Mouse (Mus musculus) kidney, postnatal 0 days (tissue): ENCODE data around the gene Polr3h. TPM values are rescaled to one million over a fixed set of nuclear protein-coding genes. Genes with fewer than 3 reads are reported as not detected.
"Not testable (repeated sequence)": the region's sequence is repeated elsewhere in the genome, so short reads cannot be mapped to it uniquely, and the experiment has no call there.

Source experiments
- ATAC-seq: fragments of 200-750 bp; cut with Nextera tagmentation; replicated peaks from 2 replicates; pipeline ENCODE4 v1.8.0; 2017; ENCODE audit warnings: low read depth, moderate number of reproducible peaks, moderate TSS enrichment, moderate library complexity; ENCODE audit not compliant: low FRiP score
- DNase-seq: peaks from one replicate; pipeline ENCODE4 v3.0.0-alpha.2; 2016; ENCODE audit warnings: low spot score
- H3K27ac ChIP-seq: fragments of 300-500 bp; sonication (generic); 2 replicates; pipeline ENCODE4 v1.5.1; 2014; ENCODE audit warnings: mild to moderate bottlenecking
- H3K27me3 ChIP-seq: fragments of 300-500 bp; sonication (generic); 2 replicates; pipeline ENCODE4 v1.6.1; 2014; ENCODE audit warnings: low read length, mixed read lengths; ENCODE audit not compliant: insufficient read depth
- H3K36me3 ChIP-seq: fragments of 300-500 bp; sonication (generic); 2 replicates; pipeline ENCODE4 v1.6.1; 2014; ENCODE audit warnings: low read length, mixed read lengths; ENCODE audit not compliant: insufficient read depth
- H3K4me1 ChIP-seq: fragments of 300-500 bp; sonication (generic); replicated peaks from 2 replicates; pipeline ENCODE4 v1.6.1; 2014; ENCODE audit warnings: antibody characterized with exemption, low read length, mixed read lengths; ENCODE audit not compliant: insufficient read depth
- H3K4me2 ChIP-seq: fragments of 300-500 bp; sonication (generic); 2 replicates; pipeline ENCODE4 v1.6.1; 2014; ENCODE audit warnings: mild to moderate bottlenecking, low read length, moderate library complexity, mixed read lengths
- H3K4me3 ChIP-seq: fragments of 300-500 bp; sonication (generic); replicated peaks from 2 replicates; pipeline ENCODE4 v1.5.1; 2014; ENCODE audit warnings: low read depth, low read length
- H3K9ac ChIP-seq: fragments of 300-500 bp; sonication (generic); 2 replicates; pipeline ENCODE4 v1.6.1; 2014; ENCODE audit warnings: low read depth, low read length
- H3K9me3 ChIP-seq: fragments of 300-500 bp; sonication (generic); replicated peaks from 2 replicates; pipeline ENCODE4 v1.6.1; 2016; ENCODE audit warnings: low read length, inconsistent platforms, mixed read lengths
- CTCF ChIP-seq: IDR thresholded peaks from 2 replicates; pipeline ENCODE4 v1.5.1; 2016; ENCODE audit warnings: antibody characterized with exemption, low read depth, mild to moderate bottlenecking, moderate library complexity
- WGBS: fragments of 180-500 bp; shearing (Covaris S2); extraction: QIAGEN DNeasy Blood & Tissue Kit; methylation state at CpG from one replicate; pipeline ENCODE4 v1.1.7; 2014; 5-methylcytosine and 5-hydroxymethylcytosine counted together
- polyA plus RNA-seq: library from polyadenylated mRNA; unstranded; fragments of >200 nt; fragmentation: Nextera tagmentation; extraction: Ambion mirVana; gene quantifications from 2 replicates; pipeline ENCODE4 v1.2.1, GENCODE M21; 2015

The Polr3h gene
- polyA plus RNA-seq, 1 experiment from 2014 or later: 129 TPM

- no peak for TF ChIP-seq CTCF
- DNase-seq: no peak
- H3K9ac ChIP-seq: no peak overlapping the region
- no peaks in the 10 kb centered on the region for H3K27me3 ChIP-seq
- H3K4me2 ChIP-seq: no peak overlapping the region
- H3K36me3 ChIP-seq: peaks cover 63% of the 10 kb centered on the region
- H3K9me3 ChIP-seq: no peaks in the 10 kb centered on the region
- WGBS: 79% methylated on average over 5 of the region's 5 CpGs
- H3K4me3 ChIP-seq: no peak overlapping the region
- no peaks in the 10 kb centered on the region; the same call in 1 of the 2 replicates for H3K4me1 ChIP-seq
- no peak overlapping the region for H3K27ac ChIP-seq
- ATAC-seq: no peak
These were observed 11.4 kb downstream of the Polr3h start for GRCm38 (mm10) chr15:81914668-81915067.

GRCm38 (mm10) chr15:81912498-81912897, 13.5 kb downstream of the Polr3h start:
- H3K4me1 ChIP-seq: no peaks in the 10 kb centered on the region; the same call in 1 of the 2 replicates
- peaks cover 70% of the 10 kb centered on the region for H3K36me3 ChIP-seq
- no peaks in the 10 kb centered on the region for H3K27me3 ChIP-seq
- H3K27ac ChIP-seq: no peak overlapping the region
- peak; percentile 43 for DNase-seq
- H3K4me2 ChIP-seq: no peak overlapping the region
- 0 out of 2 replicates have a peak, but pooled peaks have one; percentile 21 for ATAC-seq
- H3K4me3 ChIP-seq: no peak overlapping the region
- H3K9ac ChIP-seq: no peak overlapping the region
- WGBS: 62% methylated on average over 2 of the region's 2 CpGs
- H3K9me3 ChIP-seq: no peaks in the 10 kb centered on the region
- no peak for TF ChIP-seq CTCF

- TF ChIP-seq CTCF: peak; percentile 49
- not testable (repeated sequence) for H3K4me1 ChIP-seq, ATAC-seq, H3K27ac ChIP-seq, H3K9me3 ChIP-seq, H3K4me2 ChIP-seq, DNase-seq, H3K9ac ChIP-seq, H3K4me3 ChIP-seq, H3K27me3 ChIP-seq
- H3K36me3 ChIP-seq: peaks cover 68% of the 10 kb centered on the region
- 84% methylated on average over 4 of the region's 4 CpGs for WGBS
These were observed 17.3 kb downstream of the Polr3h start for GRCm38 (mm10) chr15:81908767-81909166.

- no peak for DNase-seq
- no peak for TF ChIP-seq CTCF
- no peak overlapping the region for H3K9ac ChIP-seq
- H3K9me3 ChIP-seq: no peaks in the 10 kb centered on the region
- no peak overlapping the region for H3K4me2 ChIP-seq
- H3K27ac ChIP-seq: no peak overlapping the region
- WGBS: 88% methylated on average over 8 of the region's 8 CpGs
- H3K4me1 ChIP-seq: no peaks in the 10 kb centered on the region
- no peaks in the 10 kb centered on the region for H3K27me3 ChIP-seq
- ATAC-seq: no peak
- no peak overlapping the region for H3K4me3 ChIP-seq
- H3K36me3 ChIP-seq: peaks cover 64% of the 10 kb centered on the region
These were observed 18.1 kb downstream of the Polr3h start for GRCm38 (mm10) chr15:81907953-81908352.

GRCm38 (mm10) chr15:81904939-81905338, 21.1 kb downstream of the Polr3h start:
- no peaks in the 10 kb centered on the region for H3K4me1 ChIP-seq
- no peak overlapping the region for H3K27ac ChIP-seq
- no peak overlapping the region for H3K4me3 ChIP-seq
- 45% methylated on average over 2 of the region's 2 CpGs for WGBS
- H3K9me3 ChIP-seq: no peaks in the 10 kb centered on the region
- H3K4me2 ChIP-seq: no peak overlapping the region
- H3K27me3 ChIP-seq: no peaks in the 10 kb centered on the region
- H3K9ac ChIP-seq: no peak overlapping the region
- peaks cover 66% of the 10 kb centered on the region for H3K36me3 ChIP-seq
- TF ChIP-seq CTCF: peak; percentile 82
- DNase-seq (peak; percentile 78), ATAC-seq (no peak)

- H3K4me3 ChIP-seq: no peak overlapping the region
- no peak overlapping the region for H3K4me2 ChIP-seq
- no peak for TF ChIP-seq CTCF
- no peaks in the 10 kb centered on the region for H3K27me3 ChIP-seq
- DNase-seq: no peak
- peaks cover 57% of the 10 kb centered on the region; the same call in 1 of the 2 replicates for H3K36me3 ChIP-seq
- no peaks in the 10 kb centered on the region for H3K9me3 ChIP-seq
- H3K27ac ChIP-seq: 0 out of 2 replicates have a peak overlapping the region, but pooled peaks have one; percentile 37
- ATAC-seq: no peak; the same call in 1 of the 2 replicates
- H3K9ac ChIP-seq: no peak overlapping the region
- WGBS: 85% methylated on average over 2 of the region's 2 CpGs
- no peaks in the 10 kb centered on the region for H3K4me1 ChIP-seq
These were observed 27.3 kb downstream of the Polr3h start for GRCm38 (mm10) chr15:81898751-81899150.
